Mouse (Mus musculus): ENCODE results near the gene Lrp5. TPM values are rescaled to one million over a fixed set of nuclear protein-coding genes. Genes with fewer than 3 reads are reported as not detected.
A peak's percentile ranks its signal among the peaks of the same experiment; 100 is the strongest.

Gene Lrp5
- polyA plus RNA-seq, 1 experiment from 2014 or later: 3.2 TPM

GRCm38 (mm10) chr19:3574593-3575094 is 111.7 kb downstream of the Lrp5 start:
- H3K9ac ChIP-seq (replicated peaks): peak overlapping the region; percentile 87
- no peaks in the 10 kb centered on the region for H3K9me3 ChIP-seq
- WGBS: 2% methylated on average over 9 of the region's 9 CpGs
- H3K4me2 ChIP-seq (replicated peaks): peak overlapping the region; percentile 81
- no peaks in the 10 kb centered on the region for H3K27me3 ChIP-seq
- H3K4me1 ChIP-seq: peaks cover 28% of the 10 kb centered on the region
- H3K36me3 ChIP-seq: no peaks in the 10 kb centered on the region
- H3K27ac ChIP-seq (replicated peaks): peak overlapping the region; percentile 95; the same call in 1 of the 2 replicates
- H3K4me3 ChIP-seq: peak overlapping the region; percentile 92
- no peak for ATAC-seq (ENCODE audit: low FRiP score, low read depth)

GRCm38 (mm10) chr19:3564309-3564708 is 122.1 kb downstream of the Lrp5 start:
- Histone ChIP-seq H3K36me3 (peaks cover 11% of the 10 kb centered on the region), H3K27me3 (no peaks in the 10 kb centered on the region), H3K4me1 (no peaks in the 10 kb centered on the region), H3K4me3 (no peak overlapping the region), H3K9ac (replicated peaks) (no peak overlapping the region), H3K27ac (replicated peaks) (no peak overlapping the region), H3K9me3 (peaks cover 5% of the 10 kb centered on the region; the same call in 1 of the 2 replicates), H3K4me2 (replicated peaks) (no peak overlapping the region)
- WGBS: 95% methylated on average over 3 of the region's 3 CpGs
- ATAC-seq (ENCODE audit: low FRiP score, low read depth): no peak

GRCm38 (mm10) chr19:3562752-3563151 is 123.6 kb downstream of the Lrp5 start:
- no peak overlapping the region for H3K9ac ChIP-seq (replicated peaks)
- no peaks in the 10 kb centered on the region for H3K27me3 ChIP-seq
- no peak overlapping the region for H3K4me2 ChIP-seq (replicated peaks)
- peaks cover 5% of the 10 kb centered on the region; the same call in 1 of the 2 replicates for H3K9me3 ChIP-seq
- no peak overlapping the region for H3K4me3 ChIP-seq
- 96% methylated on average over 6 of the region's 6 CpGs for WGBS
- no peak for ATAC-seq (ENCODE audit: low FRiP score, low read depth)
- no peaks in the 10 kb centered on the region for H3K4me1 ChIP-seq
- peaks cover 11% of the 10 kb centered on the region for H3K36me3 ChIP-seq
- no peak overlapping the region for H3K27ac ChIP-seq (replicated peaks)

- 95% methylated on average over 2 of the region's 2 CpGs for WGBS
Observed at GRCm38 (mm10) chr19:3562298-3562697, 124.1 kb downstream of the Lrp5 start.

GRCm38 (mm10) chr19:3556169-3556827 is 130.1 kb downstream of the Lrp5 start:
- H3K9me3 ChIP-seq: peaks cover 5% of the 10 kb centered on the region; the same call in 1 of the 2 replicates
- no peaks in the 10 kb centered on the region for H3K4me1 ChIP-seq
- H3K27ac ChIP-seq (replicated peaks): no peak overlapping the region
- ATAC-seq (ENCODE audit: low FRiP score, low read depth): no peak
- H3K4me2 ChIP-seq (replicated peaks): no peak overlapping the region
- 97% methylated on average over 2 of the region's 2 CpGs for WGBS
- no peak overlapping the region for H3K4me3 ChIP-seq
- H3K9ac ChIP-seq (replicated peaks): no peak overlapping the region
- peaks cover 4% of the 10 kb centered on the region for H3K36me3 ChIP-seq
- H3K27me3 ChIP-seq: no peaks in the 10 kb centered on the region

More at GRCm38 (mm10) chr19:3562298-3562697, 124.1 kb downstream of the Lrp5 start:
- Histone ChIP-seq H3K27ac (replicated peaks) (no peak overlapping the region), H3K4me3 (no peak overlapping the region), H3K27me3 (no peaks in the 10 kb centered on the region), H3K4me2 (replicated peaks) (no peak overlapping the region), H3K4me1 (no peaks in the 10 kb centered on the region), H3K9ac (replicated peaks) (no peak overlapping the region), H3K9me3 (peaks cover 5% of the 10 kb centered on the region; the same call in 1 of the 2 replicates), H3K36me3 (peaks cover 11% of the 10 kb centered on the region)
- ATAC-seq (ENCODE audit: low FRiP score, low read depth): no peak

GRCm38 (mm10) chr19:3554785-3555184 is 131.6 kb downstream of the Lrp5 start:
- no peaks in the 10 kb centered on the region for H3K4me1 ChIP-seq
- no peak overlapping the region for H3K4me3 ChIP-seq
- ATAC-seq (ENCODE audit: low FRiP score, low read depth): no peak
- WGBS: 95% methylated on average over 7 of the region's 8 CpGs
- no peak overlapping the region for H3K4me2 ChIP-seq (replicated peaks)
- peaks cover 1% of the 10 kb centered on the region; the same call in 1 of the 2 replicates for H3K9me3 ChIP-seq
- peaks cover 2% of the 10 kb centered on the region for H3K36me3 ChIP-seq
- no peak overlapping the region for H3K9ac ChIP-seq (replicated peaks)
- no peak overlapping the region for H3K27ac ChIP-seq (replicated peaks)
- H3K27me3 ChIP-seq: no peaks in the 10 kb centered on the region

GRCm38 (mm10) chr19:3551573-3552159 is 134.7 kb downstream of the Lrp5 start:
- H3K9ac ChIP-seq (replicated peaks): no peak overlapping the region
- H3K4me2 ChIP-seq (replicated peaks): no peak overlapping the region
- no peak overlapping the region for H3K27ac ChIP-seq (replicated peaks)
- H3K27me3 ChIP-seq: no peaks in the 10 kb centered on the region
- no peaks in the 10 kb centered on the region for H3K4me1 ChIP-seq
- no peak for ATAC-seq (ENCODE audit: low FRiP score, low read depth)
- no peak overlapping the region for H3K4me3 ChIP-seq
- no peaks in the 10 kb centered on the region for H3K9me3 ChIP-seq
- WGBS: 81% methylated on average over 4 of the region's 4 CpGs
- H3K36me3 ChIP-seq: peaks cover 6% of the 10 kb centered on the region; the same call in 1 of the 2 replicates

GRCm38 (mm10) chr19:3550101-3550500 is 136.3 kb downstream of the Lrp5 start:
- 100% methylated on average over 1 of the region's 1 CpGs for WGBS
- no peak overlapping the region for H3K4me2 ChIP-seq (replicated peaks)
- H3K4me1 ChIP-seq: no peaks in the 10 kb centered on the region
- H3K27ac ChIP-seq (replicated peaks): no peak overlapping the region
- H3K4me3 ChIP-seq: no peak overlapping the region
- no peak overlapping the region for H3K9ac ChIP-seq (replicated peaks)
- no peak for ATAC-seq (ENCODE audit: low FRiP score, low read depth)
- H3K36me3 ChIP-seq: peaks cover 6% of the 10 kb centered on the region; the same call in 1 of the 2 replicates
- no peaks in the 10 kb centered on the region for H3K9me3 ChIP-seq
- H3K27me3 ChIP-seq: no peaks in the 10 kb centered on the region

GRCm38 (mm10) chr19:3549263-3549662 is 137.1 kb downstream of the Lrp5 start:
- ATAC-seq (ENCODE audit: low FRiP score, low read depth): no peak
- no peak overlapping the region for H3K4me3 ChIP-seq
- no peaks in the 10 kb centered on the region for H3K4me1 ChIP-seq
- WGBS: 95% methylated on average over 1 of the region's 1 CpGs
- peaks cover 6% of the 10 kb centered on the region; the same call in 1 of the 2 replicates for H3K36me3 ChIP-seq
- H3K9me3 ChIP-seq: no peaks in the 10 kb centered on the region
- H3K27me3 ChIP-seq: no peaks in the 10 kb centered on the region
- H3K27ac ChIP-seq (replicated peaks): no peak overlapping the region
- no peak overlapping the region for H3K4me2 ChIP-seq (replicated peaks)
- no peak overlapping the region for H3K9ac ChIP-seq (replicated peaks)

- ATAC-seq (ENCODE audit: low FRiP score, low read depth): no peak
- Histone ChIP-seq H3K9ac (replicated peaks) (no peak overlapping the region), H3K4me3 (no peak overlapping the region), H3K4me1 (no peaks in the 10 kb centered on the region), H3K9me3 (no peaks in the 10 kb centered on the region), H3K27me3 (no peaks in the 10 kb centered on the region), H3K36me3 (peaks cover 12% of the 10 kb centered on the region), H3K27ac (replicated peaks) (no peak overlapping the region), H3K4me2 (replicated peaks) (no peak overlapping the region)
- 93% methylated on average over 1 of the region's 1 CpGs for WGBS
Observed at GRCm38 (mm10) chr19:3548311-3548710, 138.1 kb downstream of the Lrp5 start.

GRCm38 (mm10) chr19:3544995-3545394 is 141.4 kb downstream of the Lrp5 start:
- H3K27me3 ChIP-seq: no peaks in the 10 kb centered on the region
- H3K4me1 ChIP-seq: no peaks in the 10 kb centered on the region
- no peak overlapping the region for H3K4me3 ChIP-seq
- no peak overlapping the region for H3K4me2 ChIP-seq (replicated peaks)
- no peak overlapping the region for H3K9ac ChIP-seq (replicated peaks)
- H3K27ac ChIP-seq (replicated peaks): no peak overlapping the region
- no peaks in the 10 kb centered on the region for H3K9me3 ChIP-seq
- no peak for ATAC-seq (ENCODE audit: low FRiP score, low read depth)
- peaks cover 30% of the 10 kb centered on the region for H3K36me3 ChIP-seq
- WGBS: 89% methylated on average over 2 of the region's 2 CpGs

- Histone ChIP-seq H3K36me3 (peaks cover 31% of the 10 kb centered on the region), H3K4me1 (no peaks in the 10 kb centered on the region), H3K27me3 (no peaks in the 10 kb centered on the region), H3K9me3 (no peaks in the 10 kb centered on the region), H3K4me3 (no peak overlapping the region), H3K27ac (replicated peaks) (no peak overlapping the region), H3K9ac (replicated peaks) (no peak overlapping the region), H3K4me2 (replicated peaks) (no peak overlapping the region)
- 96% methylated on average over 4 of the region's 4 CpGs for WGBS
- ATAC-seq (ENCODE audit: low FRiP score, low read depth): no peak
Observed at GRCm38 (mm10) chr19:3542591-3542990, 143.8 kb downstream of the Lrp5 start.
